Mouse (Mus musculus) urinary bladder, postnatal 14 days (tissue): Measurements from ENCODE around the gene U2surp.

Experiments used
- DNase-seq: peaks from one replicate; pipeline ENCODE4 v3.0.0; 2021; ENCODE audit warnings: low spot score

U2surp gene

GRCm38 (mm10) chr9:95539176-95539800 lies 27.5 kb upstream of the U2surp start:
- DNase-seq: no peak

- no peak for DNase-seq
Measured at GRCm38 (mm10) chr9:95533817-95534216, 22.0 kb upstream of the U2surp start.

GRCm38 (mm10) chr9:95531144-95531543 lies 19.3 kb upstream of the U2surp start:
- no peak for DNase-seq

- DNase-seq: no peak
Measured at GRCm38 (mm10) chr9:95527676-95528075, 15.9 kb upstream of the U2surp start.

GRCm38 (mm10) chr9:95525961-95526360 lies 14.2 kb upstream of the U2surp start:
- peak; percentile 7 for DNase-seq

- no peak for DNase-seq
Measured at GRCm38 (mm10) chr9:95525376-95525775, 13.6 kb upstream of the U2surp start.

- DNase-seq: no peak
Measured at GRCm38 (mm10) chr9:95522561-95522960, 10.8 kb upstream of the U2surp start.

- peak; percentile 4 for DNase-seq
Measured at GRCm38 (mm10) chr9:95521566-95521965, 9.8 kb upstream of the U2surp start.

GRCm38 (mm10) chr9:95521031-95521430 lies 9.2 kb upstream of the U2surp start:
- no peak for DNase-seq

- DNase-seq: no peak
Measured at GRCm38 (mm10) chr9:95520563-95520962, 8.8 kb upstream of the U2surp start.

- DNase-seq: peak; percentile 47
Measured at GRCm38 (mm10) chr9:95514361-95514760, 2.6 kb upstream of the U2surp start.

GRCm38 (mm10) chr9:95513776-95514175 lies 2.0 kb upstream of the U2surp start:
- no peak for DNase-seq

- peak; percentile 4 for DNase-seq
Measured at GRCm38 (mm10) chr9:95512331-95513030, 685 bp upstream of the U2surp start.

GRCm38 (mm10) chr9:95510693-95511404 lies 947 bp downstream of the U2surp start:
- DNase-seq: no peak

- DNase-seq: no peak
Measured at GRCm38 (mm10) chr9:95505666-95506065, 6.1 kb downstream of the U2surp start.

- no peak for DNase-seq
Measured at GRCm38 (mm10) chr9:95499848-95500247, 11.9 kb downstream of the U2surp start.

- DNase-seq: no peak
Measured at GRCm38 (mm10) chr9:95495038-95495437, 16.8 kb downstream of the U2surp start.

GRCm38 (mm10) chr9:95493393-95493792 lies 18.4 kb downstream of the U2surp start:
- DNase-seq: no peak

GRCm38 (mm10) chr9:95490003-95490402 lies 21.8 kb downstream of the U2surp start:
- DNase-seq: no peak

- no peak for DNase-seq
Measured at GRCm38 (mm10) chr9:95488861-95489260, 22.9 kb downstream of the U2surp start.

GRCm38 (mm10) chr9:95479981-95480380 lies 31.8 kb downstream of the U2surp start:
- no peak for DNase-seq

GRCm38 (mm10) chr9:95478443-95478842 lies 33.4 kb downstream of the U2surp start:
- no peak for DNase-seq

GRCm38 (mm10) chr9:95472926-95473325 lies 38.9 kb downstream of the U2surp start:
- no peak for DNase-seq
